Comparison of ENCODE assay signal across 7 mouse cellular contexts in genomic region chrX:18162192-18162857, GRCm38 (mm10). TPM values are rescaled to one million over a fixed set of nuclear protein-coding genes. Genes with fewer than 3 reads are reported as not detected.
DNase-seq lines count a peak whose midpoint lies in the region; ATAC-seq lines count a peak whose summit lies in the region.

Gene Kdm6a, plus strand, starts transcription at chrX:18162575.

- H3K9me3 ChIP-seq in embryonic facial prominence, embryonic 12.5 days: no peaks in the 10 kb centered on the region
- H3K9me3 ChIP-seq in limb, embryonic 11.5 days (ENCODE audit: control insufficient read depth, low read length): no peaks in the 10 kb centered on the region
- H3K9me3 ChIP-seq in midbrain, embryonic 14.5 days (ENCODE audit: control insufficient read depth, low read length): no peaks in the 10 kb centered on the region

- DNase-seq in adrenal gland, postnatal 25 days: peak; percentile 98
- DNase-seq in heart, adult 11 months: peak; percentile 100
- peak; percentile 100 for DNase-seq in kidney, adult 18-20 months
- DNase-seq in limb, embryonic 11.5 days (ENCODE audit: low spot score): peak; percentile 97
- peak; percentile 99 for DNase-seq in midbrain, embryonic 14.5 days
- DNase-seq in spleen, adult 18-20 months: peak; percentile 89 to 100

- 1% methylated on average over 49 of the region's 50 CpGs for WGBS in embryonic facial prominence, embryonic 12.5 days
- under 1% methylated on average over 50 of the region's 50 CpGs for WGBS in limb, embryonic 11.5 days
- WGBS in midbrain, embryonic 14.5 days: under 1% methylated on average over 50 of the region's 50 CpGs

- no peaks in the 10 kb centered on the region for H3K27me3 ChIP-seq in embryonic facial prominence, embryonic 12.5 days
- H3K27me3 ChIP-seq in limb, embryonic 11.5 days (ENCODE audit: control insufficient read depth, insufficient read depth, low read length): no peaks in the 10 kb centered on the region
- H3K27me3 ChIP-seq in midbrain, embryonic 14.5 days (ENCODE audit: control insufficient read depth, insufficient read depth, low read length): no peaks in the 10 kb centered on the region

- H3K4me3 ChIP-seq in embryonic facial prominence, embryonic 12.5 days: peak within 1 kb of the TSS; percentile 77
- peak within 1 kb of the TSS; percentile 78 for H3K4me3 ChIP-seq in limb, embryonic 11.5 days (ENCODE audit: low read depth, low read length)
- H3K4me3 ChIP-seq in midbrain, embryonic 14.5 days (replicated peaks; ENCODE audit: low read depth, low read length): peak within 1 kb of the TSS; percentile 74

- no peaks in the 10 kb centered on the region for H3K36me3 ChIP-seq in embryonic facial prominence, embryonic 12.5 days
- no peaks in the 10 kb centered on the region for H3K36me3 ChIP-seq in limb, embryonic 11.5 days (ENCODE audit: control insufficient read depth, insufficient read depth, low read length)
- no peaks in the 10 kb centered on the region for H3K36me3 ChIP-seq in midbrain, embryonic 14.5 days (ENCODE audit: control insufficient read depth, insufficient read depth, low read length)

- ATAC-seq in embryonic facial prominence, embryonic 12.5 days (ENCODE audit: insufficient number of reproducible peaks, insufficient read depth, low FRiP score, low TSS enrichment): peak; percentile 100
- peak; percentile 100 for ATAC-seq in limb, embryonic 11.5 days (ENCODE audit: insufficient number of reproducible peaks, low FRiP score, low TSS enrichment, low read depth)
- ATAC-seq in midbrain, embryonic 14.5 days (ENCODE audit: low FRiP score, low TSS enrichment): peak; percentile 99

- H3K4me1 ChIP-seq in embryonic facial prominence, embryonic 12.5 days: no peaks in the 10 kb centered on the region
- H3K4me1 ChIP-seq in limb, embryonic 11.5 days (ENCODE audit: control insufficient read depth, insufficient read depth, low read length): no peaks in the 10 kb centered on the region
- H3K4me1 ChIP-seq in midbrain, embryonic 14.5 days (ENCODE audit: control insufficient read depth, insufficient read depth, low read length): no peaks in the 10 kb centered on the region

- H3K4me2 ChIP-seq in embryonic facial prominence, embryonic 12.5 days (replicated peaks): peak within 1 kb of the TSS; percentile 54
- peak within 1 kb of the TSS; percentile 56 for H3K4me2 ChIP-seq in limb, embryonic 11.5 days (ENCODE audit: low read depth, severe bottlenecking)
- peak within 1 kb of the TSS; percentile 64 for H3K4me2 ChIP-seq in midbrain, embryonic 14.5 days (ENCODE audit: low read length)

- peak within 1 kb of the TSS; percentile 96 for H3K9ac ChIP-seq in embryonic facial prominence, embryonic 12.5 days
- H3K9ac ChIP-seq in limb, embryonic 11.5 days (ENCODE audit: low read length): peak within 1 kb of the TSS; percentile 90
- H3K9ac ChIP-seq in midbrain, embryonic 14.5 days (replicated peaks; ENCODE audit: low read length): peak within 1 kb of the TSS; percentile 90

- H3K27ac ChIP-seq in embryonic facial prominence, embryonic 12.5 days: peak within 1 kb of the TSS; percentile 96
- peak within 1 kb of the TSS; percentile 94 for H3K27ac ChIP-seq in limb, embryonic 11.5 days (replicated peaks; ENCODE audit: low read depth, low read length)
- H3K27ac ChIP-seq in midbrain, embryonic 14.5 days (replicated peaks; ENCODE audit: low read depth, low read length): peak within 1 kb of the TSS; percentile 97

RNA-seq across cellular contexts. Expression of gene Kdm6a, which starts in this region (rescaled TPM):
- 80.8 and 97.0 TPM in 2 replicates for total RNA-seq in adrenal gland, postnatal 25 days (2021)
- 28.3 and 30.2 TPM in 2 replicates for polyA plus RNA-seq in embryonic facial prominence, embryonic 12.5 days (2016; fragmentation: Nextera tagmentation; extraction: Ambion mirVana)
- 31.4 and 39.7 TPM in 2 replicates for polyA plus RNA-seq in limb, embryonic 11.5 days (2014; fragmentation: Nextera tagmentation; extraction: Ambion mirVana)
- 22.6 and 26.6 TPM in 2 replicates for polyA plus RNA-seq in midbrain, embryonic 14.5 days (2014; fragmentation: Nextera tagmentation; extraction: Ambion mirVana)

Comparison
In these comparisons a context has a peak if more than half of its experiments do, and no peak if none do; other contexts are left out.
1. Peak in every context shown above with its lines: DNase-seq, ATAC-seq, H3K4me3 ChIP-seq and H3K27ac ChIP-seq.